Mouse (Mus musculus): ENCODE measurements at regions not wholly inside any gene's neighbourhood (a gene's known extent, or its start where the extent isn't known, plus 50 kb on each side); places are given as distances from the start of the nearest gene placed in this dataset. TPM values are rescaled to one million over a fixed set of nuclear protein-coding genes. Genes with fewer than 3 reads are reported as not detected.

- Histone ChIP-seq H3K9ac (no peak overlapping the region), H3K4me1 (0 out of 2 replicates have a peak, but pooled peaks cover under 1% of the 10 kb centered on the region), H3K27me3 (no peaks in the 10 kb centered on the region), H3K36me3 (no peaks in the 10 kb centered on the region), H3K27ac (replicated peaks) (peak overlapping the region; percentile 39; the same call in 1 of the 2 replicates), H3K9me3 (replicated peaks) (no peaks in the 10 kb centered on the region), H3K4me3 (replicated peaks) (no peak overlapping the region), H3K4me2 (replicated peaks) (no peak overlapping the region)
- no peak; the same call in 1 of the 2 replicates for ATAC-seq (ENCODE audit: insufficient number of reproducible peaks, low FRiP score, low TSS enrichment, low read depth)
- 56% methylated on average over 5 of the region's 5 CpGs for WGBS
Measured at GRCm38 (mm10) chr14:105369637-105370435, 111.5 kb downstream of the Ndfip2 start.

DNA sequence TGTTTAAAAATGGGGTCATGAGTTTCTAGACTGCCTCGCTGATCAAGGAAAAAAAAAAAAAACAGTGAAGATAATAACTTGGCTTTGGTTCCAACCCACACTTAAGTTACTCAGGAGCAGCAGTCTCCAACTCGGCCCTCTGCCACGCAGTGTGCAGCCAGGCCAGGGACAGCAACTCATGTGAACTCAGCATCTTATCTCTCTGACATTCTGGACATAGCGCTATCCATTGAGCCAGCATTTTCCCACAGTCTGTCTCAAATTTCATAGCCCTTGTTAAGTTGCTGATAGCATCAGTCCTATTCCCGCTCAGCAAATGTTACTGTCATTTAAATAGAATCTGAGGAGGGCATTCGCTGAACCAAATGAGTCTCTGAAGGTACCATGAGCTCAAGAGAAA, 102.2 kb downstream of the Ndfip2 start:
- Histone ChIP-seq H3K9me3 (replicated peaks) (no peaks in the 10 kb centered on the region), H3K9ac (no peak overlapping the region), H3K36me3 (no peaks in the 10 kb centered on the region), H3K4me1 (0 out of 2 replicates have a peak, but pooled peaks cover 4% of the 10 kb centered on the region), H3K4me3 (replicated peaks) (no peak overlapping the region), H3K4me2 (replicated peaks) (no peak overlapping the region), H3K27me3 (no peaks in the 10 kb centered on the region), H3K27ac (replicated peaks) (no peak overlapping the region)
- WGBS: 63% methylated on average over 6 of the region's 6 CpGs
- no peak for ATAC-seq (ENCODE audit: insufficient number of reproducible peaks, low FRiP score, low TSS enrichment, low read depth)

DNA sequence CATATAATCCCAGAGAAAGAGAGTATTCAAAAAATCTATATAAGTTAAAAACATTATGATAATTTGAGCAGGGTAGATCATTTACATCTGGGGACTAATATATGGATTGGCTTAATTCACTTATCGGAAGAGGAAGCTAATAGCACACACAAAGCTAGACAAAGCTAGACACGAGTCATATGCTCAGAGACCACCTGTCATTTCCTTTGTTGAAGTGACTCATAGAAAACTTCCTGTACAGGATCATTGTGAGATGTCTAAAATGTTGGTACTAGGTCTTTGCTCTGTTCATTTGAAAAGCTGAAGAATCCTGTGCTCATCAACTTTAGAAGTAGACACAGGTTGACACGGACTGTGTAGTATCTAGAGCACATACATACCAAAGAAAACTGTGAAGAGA, 101.5 kb downstream of the Ndfip2 start:
- WGBS: 75% methylated on average over 3 of the region's 3 CpGs
- H3K4me1 ChIP-seq: 0 out of 2 replicates have a peak, but pooled peaks cover 3% of the 10 kb centered on the region

More for the DNA sequence above, 101.5 kb downstream of the Ndfip2 start:
- Histone ChIP-seq H3K4me2 (replicated peaks) (no peak overlapping the region), H3K9me3 (replicated peaks) (no peaks in the 10 kb centered on the region), H3K36me3 (no peaks in the 10 kb centered on the region), H3K27ac (replicated peaks) (no peak overlapping the region), H3K9ac (no peak overlapping the region), H3K4me3 (replicated peaks) (no peak overlapping the region), H3K27me3 (no peaks in the 10 kb centered on the region)
- no peak for ATAC-seq (ENCODE audit: insufficient number of reproducible peaks, low FRiP score, low TSS enrichment, low read depth)

Small RNA genes in the stretch of these regions (microRNA-seq; reads per million reads assigned to microRNA genes)
- gene Gm22406 (ENCODE audit: borderline number of aligned reads): not detected
- not detected for gene Mir6390 (ENCODE audit: borderline number of aligned reads)

Measured in embryonic facial prominence, embryonic 15.5 days (tissue).